Mouse (Mus musculus) left cerebral cortex, postnatal 14 days (tissue): ENCODE results near the gene Tas2r124. TPM values are rescaled to one million over a fixed set of nuclear protein-coding genes. Genes with fewer than 3 reads are reported as not detected.

Experiments used
- DNase-seq, 2 experiments: peaks; one replicate each; pipeline ENCODE4 v3.0.0; 2021 to 2022; ENCODE audit warnings: low spot score in 2 of 2, mixed read lengths in 1 of 2
- intact Hi-C: fragments of 180-260 bp; cut with DNase I; formaldehyde crosslinking; loops from one replicate; pipeline ENCODE4 v1.15.1; 2025
- long read RNA-seq, 2 experiments: library from polyadenylated mRNA; stranded (forward); transcript quantifications; one replicate each; pipeline ENCODE4 v2.0.0; 2021
- total RNA-seq, 2 experiments: library from RNA; stranded (reverse); gene quantifications; 2 replicates each; pipeline ENCODE4 v1.2.3; 2021

The Tas2r124 gene
- not detected for total RNA-seq
- long read RNA-seq, experiment 1 = 0 reads
- long read RNA-seq, experiment 2 = 0 reads

- intact Hi-C loops = no loop called here
- DNase-seq = no peak
These were observed at the start of gene Tas2r124 for GRCm38 (mm10) chr6:132754430-132754829. Tas2r124 (plus strand) TSS chr6:132754730.

- intact Hi-C loops = no loop called here
- DNase-seq = no peak
These were observed 42.7 kb upstream of the Tas2r124 start, which contains the start of gene Tas2r122 for GRCm38 (mm10) chr6:132711828-132712227. Tas2r122 (minus strand) TSS chr6:132711928.

- no peak for DNase-seq
- intact Hi-C loops = no loop called here
These were observed 16.6 kb upstream of the Tas2r124 start, which contains the start of gene Tas2r115 for GRCm38 (mm10) chr6:132737935-132738334. Tas2r115 (minus strand) TSS chr6:132738035.

- intact Hi-C loops = no loop called here
- DNase-seq = no peak
These were observed 4.3 kb upstream of the Tas2r124 start for GRCm38 (mm10) chr6:132750206-132750605.

- intact Hi-C loops = no loop called here
- no peak for DNase-seq
These were observed 7.3 kb downstream of the Tas2r124 start, which contains the start of gene Tas2r102 for GRCm38 (mm10) chr6:132761831-132762230. Tas2r102 (plus strand) TSS chr6:132762131.

GRCm38 (mm10) chr6:132778062-132778461 is 23.5 kb downstream of the Tas2r124 start, which contains the start of gene Tas2r136:
Tas2r136 (minus strand) TSS chr6:132778162.
- intact Hi-C loops = no loop called here
- DNase-seq = no peak

GRCm38 (mm10) chr6:132795393-132795792 is 40.9 kb downstream of the Tas2r124 start:
- intact Hi-C loops = no loop called here
- no peak for DNase-seq

GRCm38 (mm10) chr6:132802518-132802917 is 48.0 kb downstream of the Tas2r124 start, which contains the start of gene Tas2r117:
Tas2r117 (plus strand) TSS chr6:132802818.
- DNase-seq = no peak
- intact Hi-C loops = no loop called here

Other genes starting within 250 kb of the Tas2r124 start
- gene Prh1, start 184.9 kb upstream of the Tas2r124 start, total RNA-seq = not detected
- gene Prp2, start 158.8 kb upstream of the Tas2r124 start, total RNA-seq = not detected
- not detected for gene A630073D07Rik, start 103.2 kb upstream of the Tas2r124 start, total RNA-seq
- not detected for gene Tas2r120, start 97.8 kb upstream of the Tas2r124 start, total RNA-seq
- gene Tas2r121, start 53.7 kb upstream of the Tas2r124 start, total RNA-seq = not detected
- not detected for gene Tas2r122, start 42.8 kb upstream of the Tas2r124 start, total RNA-seq
- not detected for gene Tas2r115, start 16.7 kb upstream of the Tas2r124 start, total RNA-seq
- not detected for gene Tas2r102, start 7.4 kb downstream of the Tas2r124 start, total RNA-seq
- gene Tas2r136, start 23.4 kb downstream of the Tas2r124 start, total RNA-seq = not detected
- gene Tas2r117, start 48.1 kb downstream of the Tas2r124 start, total RNA-seq = not detected
- gene Tas2r123, start 92.4 kb downstream of the Tas2r124 start, total RNA-seq = not detected
- gene Tas2r116, start 100.7 kb downstream of the Tas2r124 start, total RNA-seq = not detected
- gene Tas2r110, start 113.3 kb downstream of the Tas2r124 start, total RNA-seq = not detected
- gene Tas2r113, start 138.3 kb downstream of the Tas2r124 start, total RNA-seq = not detected
- gene Tas2r125, start 154.9 kb downstream of the Tas2r124 start, total RNA-seq = not detected
- not detected for gene Tas2r129, start 196.4 kb downstream of the Tas2r124 start, total RNA-seq
- not detected for gene Tas2r131, start 203.2 kb downstream of the Tas2r124 start, total RNA-seq
- not detected for gene Tas2r109, start 226.2 kb downstream of the Tas2r124 start, total RNA-seq